Mouse (Mus musculus): ENCODE results near the gene Ebf3.

The Ebf3 gene

DNA sequence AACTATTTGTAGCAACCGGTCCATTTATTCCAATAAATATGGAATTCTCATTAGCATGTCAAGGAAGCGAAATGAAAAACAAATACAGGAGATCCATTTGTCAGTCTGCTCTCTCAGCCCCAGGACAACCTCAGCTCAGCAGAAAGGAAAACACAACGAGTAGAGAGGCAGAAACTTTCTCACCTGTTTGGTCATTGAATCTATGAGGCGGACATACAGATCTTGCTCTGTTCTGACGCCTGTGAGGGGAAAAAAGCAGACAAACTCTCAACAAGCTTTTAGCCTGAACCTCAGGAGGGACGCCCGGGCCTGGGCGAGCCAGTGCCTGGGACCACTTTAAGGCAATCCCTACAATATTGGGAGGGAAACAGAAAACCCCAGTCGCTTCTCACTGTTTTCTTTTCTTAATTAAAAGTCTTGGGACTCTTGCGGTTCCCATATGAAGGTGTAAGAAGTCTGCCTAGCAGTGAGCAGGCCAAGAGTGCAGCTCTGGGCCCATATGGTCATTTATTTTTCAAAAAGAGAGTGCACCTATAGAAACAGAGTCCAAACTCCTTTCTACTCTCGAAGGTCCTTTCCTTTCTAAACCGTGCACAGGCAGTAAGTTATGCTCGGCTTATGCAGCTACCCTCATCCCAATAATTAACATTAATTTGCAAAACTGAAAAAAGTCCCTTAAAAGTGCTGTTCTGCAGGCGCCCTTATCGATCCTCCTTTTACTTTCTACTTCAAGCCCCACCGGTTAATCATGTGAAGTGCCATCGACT is 1.9 kb downstream of the Ebf3 start:
- no peak for DNase-seq (ENCODE audit: low read depth in 1 of 2, low spot score in 2 of 2)

DNA sequence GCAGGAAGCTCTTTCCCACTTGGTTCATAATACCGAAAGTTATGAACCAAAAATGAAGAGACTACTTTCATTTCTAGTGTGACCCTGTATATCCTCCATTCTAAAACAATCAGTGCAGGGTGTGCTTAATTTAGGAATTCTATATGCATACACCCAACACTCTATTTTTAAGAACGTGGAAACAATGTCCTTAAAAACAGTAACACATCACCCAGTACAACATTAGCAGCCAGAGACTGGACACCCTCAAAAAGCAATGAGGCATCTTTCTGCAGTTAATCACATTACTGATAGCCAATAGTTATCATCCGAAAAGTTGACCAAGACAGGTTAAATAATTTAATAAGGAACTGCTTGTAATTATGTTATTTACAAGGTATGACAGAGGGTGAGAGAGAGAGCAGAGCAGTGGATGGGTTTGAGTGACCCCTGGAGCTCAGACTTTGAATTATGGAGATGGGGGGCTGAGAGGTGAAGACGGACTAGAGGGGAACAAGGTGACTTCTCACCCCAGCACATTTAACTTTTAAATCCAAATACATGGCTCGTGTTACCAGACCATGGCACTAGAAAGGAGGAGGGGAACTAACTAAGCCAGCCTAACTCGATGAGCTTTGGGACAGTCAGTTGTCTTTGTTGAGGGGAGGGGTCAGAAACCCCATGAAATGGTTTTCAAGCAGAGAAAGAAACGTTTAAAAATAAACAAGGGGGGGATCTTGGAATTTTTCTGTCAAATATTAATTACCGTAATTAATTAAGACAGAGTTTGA is 2.7 kb downstream of the Ebf3 start:
- no peak for DNase-seq (ENCODE audit: low read depth in 1 of 2, low spot score in 2 of 2)

DNA sequence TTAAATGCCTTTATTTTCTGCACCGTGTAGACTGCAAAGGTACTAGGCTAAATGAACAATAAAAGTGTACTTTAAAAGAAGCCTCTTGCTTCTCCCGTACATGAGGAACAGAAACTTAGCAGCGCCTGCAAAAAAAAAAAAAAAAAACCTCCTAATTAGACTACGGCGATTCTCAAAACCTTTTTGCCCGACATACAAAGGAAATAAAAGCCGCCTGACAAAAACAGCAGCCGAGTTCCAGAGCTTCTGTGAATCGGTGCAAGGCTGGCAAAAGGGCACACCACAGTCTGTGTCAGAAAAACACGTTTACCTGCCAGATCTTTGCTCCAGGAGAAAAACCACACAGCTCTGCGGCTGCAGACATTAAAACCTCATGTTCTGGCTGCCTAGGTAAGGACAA is 3.4 kb downstream of the Ebf3 start:
- no peak for DNase-seq (ENCODE audit: low read depth in 1 of 2, low spot score in 2 of 2)

DNA sequence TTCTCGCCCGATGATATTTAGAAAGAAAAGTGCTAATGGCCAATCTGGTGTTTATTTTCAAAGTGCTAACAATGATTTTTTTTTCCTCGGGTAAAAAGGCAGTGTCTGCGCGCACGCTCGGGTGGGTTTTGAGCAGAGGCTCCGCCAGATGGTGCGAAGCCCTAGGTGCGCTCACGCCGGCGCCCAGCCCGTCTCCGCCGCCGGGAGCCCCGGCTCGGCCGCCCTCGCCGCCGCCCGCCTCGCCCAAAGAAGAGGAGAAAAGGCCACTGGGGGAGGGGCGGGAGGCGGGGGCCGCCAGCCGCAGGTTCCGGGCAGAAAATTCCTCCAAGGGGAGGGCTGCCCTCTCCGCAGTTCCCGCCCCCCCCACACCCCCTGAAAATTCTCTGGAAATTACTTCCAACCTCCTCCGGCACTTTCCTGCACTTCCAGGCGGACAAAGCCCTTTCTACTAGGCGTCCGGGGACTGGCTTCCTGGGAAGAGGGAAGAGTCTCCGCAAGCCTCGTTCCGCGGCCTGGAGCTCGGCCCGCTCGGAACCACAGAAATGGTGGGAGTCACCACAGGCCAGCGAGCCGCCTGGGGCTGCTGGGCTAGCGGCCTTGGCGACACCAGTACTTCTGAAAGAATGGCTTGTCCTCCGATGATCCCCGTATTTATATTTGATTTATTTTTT is 4.0 kb downstream of the Ebf3 start:
- DNase-seq (ENCODE audit: low read depth in 1 of 2, low spot score in 2 of 2) = no peak

DNA sequence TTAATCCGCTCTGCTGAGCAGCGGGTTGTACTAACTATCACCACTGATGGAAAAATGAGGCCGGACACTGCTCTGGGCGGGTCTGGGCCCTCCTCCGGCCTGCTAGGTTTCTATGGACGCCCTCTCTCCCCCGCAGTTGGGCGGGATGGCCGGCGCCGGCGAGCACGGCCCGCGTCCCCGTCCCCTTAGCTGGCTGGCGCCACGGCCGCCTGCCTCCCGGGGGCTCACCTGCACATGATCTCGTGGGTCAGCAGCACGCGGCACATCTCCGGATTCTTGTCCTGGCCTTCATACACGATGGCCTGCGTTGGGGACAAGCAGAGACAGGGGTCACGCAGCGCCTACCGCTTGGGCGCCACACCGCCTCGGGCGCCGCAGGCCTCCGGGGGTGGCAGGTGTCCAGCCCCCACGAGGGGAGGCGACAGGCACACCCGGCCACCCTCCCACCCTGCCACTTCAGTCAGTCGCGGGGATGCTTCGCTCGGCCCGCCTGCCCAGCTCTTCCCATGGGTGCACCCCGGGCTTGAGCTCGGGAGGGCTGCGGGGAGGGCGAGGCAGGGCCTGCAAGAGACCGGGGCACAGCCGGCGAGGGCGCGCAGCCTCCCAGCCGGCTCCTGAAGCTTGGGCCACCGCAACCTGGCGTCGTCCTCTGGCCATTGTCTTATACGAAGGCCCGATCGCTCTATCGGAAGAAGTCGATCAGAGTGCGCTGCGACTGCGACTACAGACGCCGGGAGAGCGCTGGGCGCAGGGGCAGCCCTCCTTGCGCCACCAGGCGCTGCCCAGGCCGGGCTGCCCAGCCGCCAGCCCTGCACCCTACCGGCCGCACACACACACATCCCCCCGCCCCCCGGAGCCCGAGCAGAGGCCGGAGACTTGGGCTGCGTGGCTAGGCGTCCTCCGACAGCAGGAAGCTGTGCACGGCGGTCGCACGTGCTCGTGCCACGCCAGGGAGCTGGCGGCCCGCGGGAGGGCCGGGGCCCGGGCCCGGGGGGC is 4.9 kb downstream of the Ebf3 start:
- no peak for DNase-seq (ENCODE audit: low read depth in 1 of 2, low spot score in 2 of 2)

DNA sequence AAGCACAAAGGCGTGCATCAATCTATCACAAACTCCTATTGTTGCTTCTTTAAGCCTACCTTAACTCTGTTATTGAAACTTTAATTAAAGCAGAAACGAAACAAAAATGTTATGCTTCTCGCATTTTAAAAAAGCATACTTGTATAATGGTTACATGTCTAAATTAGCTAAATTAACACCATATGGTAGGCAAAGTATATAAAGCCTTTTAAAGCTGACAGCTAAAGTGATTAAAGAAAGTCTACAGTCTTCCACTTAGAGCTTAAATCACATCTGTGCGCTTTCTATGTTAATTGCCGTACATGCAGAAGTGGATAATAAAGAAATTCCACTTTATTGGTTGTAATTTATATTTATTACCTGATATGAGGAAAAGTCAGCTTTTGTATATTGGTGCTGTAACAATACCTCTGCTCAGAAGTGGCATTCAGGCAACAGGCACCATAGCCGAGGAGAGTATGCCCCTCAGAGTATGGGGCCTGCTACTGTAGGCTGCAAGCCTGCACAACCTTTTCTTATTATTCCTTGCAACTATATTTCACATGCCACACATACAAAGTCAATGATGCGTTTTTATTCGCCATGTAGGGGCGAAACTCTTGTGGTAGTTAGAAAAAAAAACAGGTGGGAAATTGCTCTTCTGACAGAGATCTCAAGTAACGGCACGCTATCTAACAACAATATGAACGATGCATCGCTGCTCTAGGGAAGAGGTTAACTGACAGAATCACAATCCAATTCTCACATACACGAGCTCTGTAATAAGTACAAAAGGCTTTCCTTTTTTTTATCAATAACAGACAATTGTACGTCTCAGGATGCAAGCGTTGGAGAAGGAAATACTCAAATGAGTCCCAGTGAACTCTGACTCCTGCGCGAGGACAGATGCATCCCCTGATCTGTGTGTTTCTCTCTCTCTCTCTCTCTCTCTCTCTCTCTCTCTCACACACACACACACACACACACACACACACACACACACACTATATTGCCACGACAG is 5.9 kb downstream of the Ebf3 start:
- DNase-seq (ENCODE audit: low read depth in 1 of 2, low spot score in 2 of 2) = no peak

DNA sequence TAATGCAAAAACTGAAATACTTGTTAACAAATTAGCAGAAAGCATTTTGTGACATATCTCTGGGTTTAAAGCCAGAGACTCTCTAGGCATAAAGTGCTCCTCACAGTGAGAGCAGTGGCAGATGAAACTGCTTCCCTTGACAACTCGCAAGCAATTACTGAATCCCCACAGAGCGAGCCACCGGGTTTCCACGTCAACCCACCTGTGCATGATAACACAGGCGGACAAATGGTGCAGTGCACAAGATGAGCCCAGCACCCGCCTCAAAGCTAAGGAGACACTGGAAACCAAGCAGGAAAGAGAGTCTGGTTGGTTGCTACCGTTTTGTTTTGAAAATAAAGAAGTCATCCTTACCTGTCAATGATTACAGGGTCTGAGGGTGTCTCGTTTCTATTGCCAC is 7.1 kb downstream of the Ebf3 start:
- DNase-seq (ENCODE audit: low read depth in 1 of 2, low spot score in 2 of 2) = no peak

DNA sequence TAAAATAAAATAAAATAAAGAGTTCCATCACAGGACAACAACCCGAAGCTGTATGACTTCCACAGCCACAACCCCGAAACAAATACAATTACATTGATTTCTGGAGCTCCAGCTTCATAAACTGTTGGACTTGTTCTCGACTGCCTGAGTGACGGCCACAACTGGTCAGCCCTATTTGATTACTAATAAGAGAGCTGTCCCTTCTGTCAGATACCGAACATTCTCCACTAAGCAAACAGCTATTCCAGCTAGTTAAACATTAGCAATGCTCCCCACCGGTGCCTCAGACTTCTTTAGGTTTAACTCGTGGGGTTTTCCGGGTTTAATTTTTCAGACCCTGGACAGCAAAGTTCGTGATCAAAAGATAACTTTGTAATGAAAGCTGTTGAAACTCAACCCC is 8.1 kb downstream of the Ebf3 start:
- DNase-seq (ENCODE audit: low read depth in 1 of 2, low spot score in 2 of 2) = no peak

DNA sequence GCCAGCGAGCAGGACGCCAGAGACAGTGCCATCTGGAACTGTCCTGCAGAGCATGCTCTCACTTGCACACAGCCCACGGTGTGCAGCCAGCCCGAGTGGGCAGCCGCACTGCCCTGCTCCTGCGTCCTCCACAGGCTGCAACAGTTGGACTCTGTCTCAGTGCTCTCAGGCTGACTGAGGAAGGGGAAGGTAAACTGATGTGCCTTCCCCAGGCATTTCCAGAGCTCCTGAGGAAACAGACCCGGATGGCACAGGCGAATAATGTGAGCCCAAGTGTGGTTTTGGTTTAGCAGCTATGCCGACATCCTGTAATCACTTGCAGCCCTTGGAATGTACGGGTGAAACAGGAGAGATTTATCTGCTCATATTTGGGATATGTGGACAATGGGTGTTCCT is 10.5 kb downstream of the Ebf3 start:
- DNase-seq (ENCODE audit: low read depth in 1 of 2, low spot score in 2 of 2) = no peak

DNA sequence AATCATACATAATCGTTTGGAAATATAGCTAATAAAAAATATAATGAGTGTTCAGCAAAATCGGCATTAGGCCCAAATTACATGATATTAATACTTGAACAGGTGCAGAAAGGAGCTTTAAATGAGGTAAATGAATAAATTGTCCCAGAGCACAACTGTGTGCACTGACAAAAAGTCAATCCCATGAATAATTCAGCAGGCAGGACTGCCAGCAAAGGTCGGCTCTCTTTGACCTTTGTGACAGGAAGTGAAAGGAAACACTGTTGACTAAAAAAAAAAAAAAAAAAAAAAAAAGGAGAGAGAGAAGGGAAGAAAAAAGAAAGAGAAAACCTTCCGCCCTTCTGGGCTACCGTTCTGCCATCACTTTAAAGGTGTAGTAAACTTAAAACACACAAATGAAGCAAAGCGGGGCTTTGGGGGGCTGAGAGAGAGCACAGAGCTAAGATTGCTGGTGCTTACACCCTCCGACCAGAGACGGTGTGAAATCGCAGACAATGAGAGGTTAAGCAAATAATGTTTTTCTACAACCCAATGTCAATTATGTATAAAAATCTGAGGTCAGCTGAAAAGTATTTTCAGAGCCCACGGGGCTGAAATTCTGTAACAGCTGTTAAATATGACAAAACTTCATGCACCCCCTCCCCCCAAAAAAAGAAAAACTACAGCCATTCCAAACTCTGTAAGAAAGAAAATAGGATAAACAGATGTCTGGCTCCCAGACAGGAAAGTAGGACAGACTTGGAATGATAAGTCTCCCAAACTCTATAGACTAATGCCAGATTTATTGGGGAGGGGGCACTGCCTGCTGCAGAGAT is 11.1 kb downstream of the Ebf3 start:
- DNase-seq (ENCODE audit: low read depth in 1 of 2, low spot score in 2 of 2) = no peak

DNA sequence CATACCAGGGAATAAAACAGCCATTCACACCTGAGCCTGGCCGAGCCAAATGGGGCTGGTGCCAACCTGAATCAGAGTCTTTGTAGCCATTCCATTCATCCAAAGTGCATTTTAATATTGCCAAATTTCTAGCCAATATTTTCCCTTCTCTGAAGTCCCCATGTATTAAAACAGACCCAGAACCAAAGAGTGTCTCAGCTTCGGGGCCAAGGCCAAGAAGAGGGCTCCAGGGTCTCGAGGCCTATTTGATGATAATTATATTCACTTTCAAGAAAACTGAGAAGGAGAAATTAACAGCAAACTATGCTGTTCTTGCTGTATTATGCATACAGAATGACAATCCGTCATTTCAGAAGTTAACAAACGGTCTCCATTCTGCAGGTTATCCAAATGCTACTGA is 12.1 kb downstream of the Ebf3 start:
- DNase-seq (ENCODE audit: low read depth in 1 of 2, low spot score in 2 of 2) = no peak

DNA sequence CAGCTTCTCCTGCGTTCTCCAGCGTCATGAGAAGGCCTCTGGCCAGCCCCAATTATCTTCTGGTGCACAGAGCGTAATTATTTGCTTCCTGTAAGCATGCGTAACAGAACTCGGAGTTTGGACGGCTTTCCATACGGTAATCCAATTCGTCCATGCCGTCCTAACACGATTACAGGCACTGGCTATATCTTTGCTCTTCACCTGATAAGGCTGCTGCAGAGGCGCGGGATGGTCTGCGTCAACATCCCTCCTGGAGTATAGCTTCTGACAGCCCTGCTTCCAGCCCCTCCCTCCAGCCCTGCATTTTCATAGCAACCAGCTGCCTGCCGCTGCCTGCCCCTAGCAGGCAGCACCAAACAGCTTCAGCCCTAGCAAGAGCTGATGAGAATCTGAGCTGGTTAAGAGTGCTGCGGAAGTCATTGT is 12.9 kb downstream of the Ebf3 start:
- no peak for DNase-seq (ENCODE audit: low read depth in 1 of 2, low spot score in 2 of 2)

DNA sequence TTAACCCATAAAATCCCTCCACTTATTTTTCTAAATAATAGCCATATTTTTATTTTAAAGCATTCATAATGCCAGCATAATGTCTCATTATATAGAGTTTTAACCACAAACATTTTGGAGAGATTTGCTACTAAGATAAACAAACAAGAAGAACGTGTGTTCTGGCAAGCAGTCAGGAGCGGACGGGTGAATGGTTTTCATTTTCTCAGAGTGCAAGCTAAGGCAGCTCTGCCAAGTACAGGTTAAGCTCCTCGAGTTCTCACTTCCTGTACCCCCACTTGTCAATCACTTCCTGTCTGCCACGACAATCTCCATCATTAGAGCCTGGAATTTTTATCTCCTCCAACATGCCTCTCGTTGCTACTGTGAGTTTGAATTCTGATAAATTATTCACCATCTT is 13.4 kb downstream of the Ebf3 start:
- no peak for DNase-seq (ENCODE audit: low read depth in 1 of 2, low spot score in 2 of 2)

DNA sequence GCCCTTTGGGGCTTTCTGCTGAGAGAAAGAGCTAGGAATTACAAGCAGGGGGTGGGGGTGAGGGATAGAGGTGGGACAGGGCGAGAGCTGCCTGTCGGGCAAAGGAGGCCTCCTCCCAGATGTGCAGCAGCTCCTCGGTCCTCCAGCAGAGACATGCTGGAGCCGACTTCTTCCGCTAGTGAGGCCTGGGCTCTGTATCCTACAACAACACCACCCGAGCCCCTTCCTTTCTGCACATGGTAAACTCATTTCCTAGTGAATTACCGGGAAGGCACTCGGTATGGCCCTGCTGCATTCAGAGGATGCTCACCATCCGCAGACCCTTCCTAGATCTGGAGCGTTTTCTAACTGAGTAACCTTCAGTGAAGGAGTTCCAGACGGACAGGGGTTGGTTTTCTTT is 14.1 kb downstream of the Ebf3 start:
- no peak for DNase-seq (ENCODE audit: low read depth in 1 of 2, low spot score in 2 of 2)

DNA sequence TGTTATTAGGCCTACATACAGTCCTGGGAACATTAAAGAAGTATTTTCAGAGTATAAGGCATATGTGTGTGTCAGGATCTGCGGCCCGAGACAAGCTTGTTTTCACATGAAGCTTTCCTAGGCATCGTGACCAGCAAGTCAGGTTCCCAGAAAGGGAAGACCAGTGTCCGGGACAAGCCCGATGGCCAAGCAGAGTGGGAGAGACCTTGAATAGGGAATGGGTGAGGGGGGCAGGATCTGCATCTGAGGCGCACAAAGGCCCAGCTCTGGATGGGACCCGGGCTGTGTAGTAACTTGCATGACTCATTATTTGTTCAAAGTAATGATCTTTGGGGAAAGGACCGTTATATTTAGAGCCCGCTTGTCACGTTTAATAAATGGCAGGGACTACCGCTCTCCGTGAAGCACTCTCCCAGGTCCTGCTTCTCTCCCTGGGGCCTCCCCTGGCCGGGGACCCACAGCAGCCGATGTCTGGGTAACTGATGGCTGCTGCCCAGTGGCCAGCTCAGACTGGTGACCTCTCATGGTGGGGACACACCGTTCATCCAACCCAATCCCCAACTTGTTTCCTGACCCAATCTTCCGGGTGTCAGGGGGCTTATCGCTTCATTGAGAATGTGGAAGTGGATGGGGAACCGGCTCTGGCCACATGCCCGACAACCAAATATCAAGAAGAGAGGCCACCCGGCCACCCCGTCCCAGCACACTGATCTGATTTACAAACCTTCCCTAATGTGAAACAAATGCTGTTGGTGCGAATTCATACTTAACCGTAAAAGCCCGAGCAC is 16.5 kb downstream of the Ebf3 start:
- DNase-seq (ENCODE audit: low read depth in 1 of 2, low spot score in 2 of 2) = no peak

DNA sequence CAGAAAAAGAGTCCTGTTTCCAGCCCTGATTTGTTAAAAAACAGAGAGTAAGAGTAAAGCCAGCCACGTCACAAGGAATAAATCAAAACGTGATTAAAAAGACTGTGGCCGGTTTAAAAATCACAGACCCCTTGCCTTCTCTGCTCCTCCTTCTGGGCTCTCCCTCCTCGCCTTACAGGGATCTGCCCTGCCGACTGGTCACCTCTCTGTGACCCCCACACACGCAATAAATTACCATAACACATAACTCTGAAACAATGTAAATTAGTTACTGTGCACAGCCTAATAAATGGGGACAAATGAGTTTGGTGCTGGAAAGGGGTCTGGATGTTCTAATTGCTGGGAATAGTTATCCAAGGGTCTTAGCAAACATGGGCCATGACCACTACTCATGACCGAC is 17.1 kb downstream of the Ebf3 start:
- DNase-seq (ENCODE audit: low read depth in 1 of 2, low spot score in 2 of 2) = no peak

DNA sequence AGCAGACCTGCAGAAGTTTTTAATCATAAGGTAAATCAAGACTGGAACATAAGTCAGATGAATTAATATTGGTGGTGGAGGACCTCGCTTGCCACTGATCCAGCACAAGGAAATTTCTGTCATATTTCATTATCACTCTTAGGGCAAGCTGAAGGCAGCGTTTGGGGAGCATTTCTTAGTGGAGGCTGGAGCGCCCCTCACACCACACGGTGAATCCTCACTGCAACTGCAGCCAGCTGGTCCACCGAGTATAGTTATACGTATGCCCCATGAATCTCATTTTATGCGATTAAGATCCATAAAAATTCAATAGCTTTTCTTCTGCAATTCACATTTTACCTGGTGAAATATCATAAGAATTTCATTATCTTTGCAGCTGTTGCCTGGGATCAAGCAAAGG is 18.6 kb downstream of the Ebf3 start:
- DNase-seq (ENCODE audit: low read depth in 1 of 2, low spot score in 2 of 2) = no peak

DNA sequence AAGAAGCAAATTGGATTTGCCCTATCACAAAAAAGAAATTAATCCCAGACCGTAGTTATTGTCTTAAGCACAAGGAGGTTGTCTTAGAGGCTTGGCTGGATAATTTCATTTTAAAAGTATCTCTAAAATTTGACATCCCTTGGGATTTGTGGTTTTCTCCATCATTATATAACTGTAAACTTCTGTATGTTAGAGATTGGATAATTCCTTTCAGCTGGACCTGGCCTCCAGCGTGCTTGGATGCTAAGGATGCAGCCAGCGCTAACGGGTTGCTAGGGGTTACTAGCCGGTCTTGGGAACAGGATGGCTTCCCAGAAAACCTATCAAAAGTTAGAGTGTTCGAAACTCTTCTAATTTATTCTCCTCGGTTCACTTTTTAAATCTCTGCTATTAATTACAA is 19.8 kb downstream of the Ebf3 start:
- DNase-seq (ENCODE audit: low read depth in 1 of 2, low spot score in 2 of 2) = no peak
